Mouse (Mus musculus): ENCODE measurements around the gene Gch1. TPM values are rescaled to one million over a fixed set of nuclear protein-coding genes. Genes with fewer than 3 reads are reported as not detected.

Gene Gch1
- polyA plus RNA-seq, 1 experiment: 0.81 TPM

GRCm38 (mm10) chr14:47175136-47175535, 14.1 kb downstream of the Gch1 start:
- Histone ChIP-seq H3K27me3 (ENCODE audit: control insufficient read depth, insufficient read depth, low read length) (no peaks in the 10 kb centered on the region), H3K27ac (ENCODE audit: control insufficient read depth, insufficient read depth, low read depth, low read length) (no peak overlapping the region), H3K36me3 (ENCODE audit: control insufficient read depth, insufficient read depth, low read length) (no peaks in the 10 kb centered on the region), H3K4me3 (ENCODE audit: control insufficient read depth, low read depth, low read length) (no peak overlapping the region), H3K4me1 (ENCODE audit: control insufficient read depth, insufficient read depth, low read length) (no peaks in the 10 kb centered on the region)
- TF ChIP-seq CTCF (IDR thresholded peaks at IDR 0.05; ENCODE audit: control insufficient read depth, insufficient read depth, insufficient replicate concordance, low read depth, low read length) (no peak), POLR2A (IDR thresholded peaks at IDR 0.05; ENCODE audit: control insufficient read depth, low read depth, low read length) (no peak)

GRCm38 (mm10) chr14:47172073-47172472, 17.1 kb downstream of the Gch1 start:
- H3K27ac ChIP-seq (ENCODE audit: control insufficient read depth, insufficient read depth, low read depth, low read length): no peak overlapping the region
- no peaks in the 10 kb centered on the region for H3K36me3 ChIP-seq (ENCODE audit: control insufficient read depth, insufficient read depth, low read length)
- no peaks in the 10 kb centered on the region for H3K4me1 ChIP-seq (ENCODE audit: control insufficient read depth, insufficient read depth, low read length)
- H3K4me3 ChIP-seq (ENCODE audit: control insufficient read depth, low read depth, low read length): no peak overlapping the region
- no peaks in the 10 kb centered on the region for H3K27me3 ChIP-seq (ENCODE audit: control insufficient read depth, insufficient read depth, low read length)
- TF ChIP-seq CTCF (IDR thresholded peaks at IDR 0.05; ENCODE audit: control insufficient read depth, insufficient read depth, insufficient replicate concordance, low read depth, low read length): no peak
- no peak for TF ChIP-seq POLR2A (IDR thresholded peaks at IDR 0.05; ENCODE audit: control insufficient read depth, low read depth, low read length)

GRCm38 (mm10) chr14:47170499-47171109, 18.6 kb downstream of the Gch1 start:
- Histone ChIP-seq H3K27ac (ENCODE audit: control insufficient read depth, insufficient read depth, low read depth, low read length) (no peak overlapping the region), H3K4me1 (ENCODE audit: control insufficient read depth, insufficient read depth, low read length) (no peaks in the 10 kb centered on the region), H3K4me3 (ENCODE audit: control insufficient read depth, low read depth, low read length) (no peak overlapping the region), H3K36me3 (ENCODE audit: control insufficient read depth, insufficient read depth, low read length) (no peaks in the 10 kb centered on the region), H3K27me3 (ENCODE audit: control insufficient read depth, insufficient read depth, low read length) (no peaks in the 10 kb centered on the region)
- no peak for TF ChIP-seq POLR2A (IDR thresholded peaks at IDR 0.05; ENCODE audit: control insufficient read depth, low read depth, low read length)
- TF ChIP-seq CTCF (IDR thresholded peaks at IDR 0.05; ENCODE audit: control insufficient read depth, insufficient read depth, insufficient replicate concordance, low read depth, low read length): no peak

DNA sequence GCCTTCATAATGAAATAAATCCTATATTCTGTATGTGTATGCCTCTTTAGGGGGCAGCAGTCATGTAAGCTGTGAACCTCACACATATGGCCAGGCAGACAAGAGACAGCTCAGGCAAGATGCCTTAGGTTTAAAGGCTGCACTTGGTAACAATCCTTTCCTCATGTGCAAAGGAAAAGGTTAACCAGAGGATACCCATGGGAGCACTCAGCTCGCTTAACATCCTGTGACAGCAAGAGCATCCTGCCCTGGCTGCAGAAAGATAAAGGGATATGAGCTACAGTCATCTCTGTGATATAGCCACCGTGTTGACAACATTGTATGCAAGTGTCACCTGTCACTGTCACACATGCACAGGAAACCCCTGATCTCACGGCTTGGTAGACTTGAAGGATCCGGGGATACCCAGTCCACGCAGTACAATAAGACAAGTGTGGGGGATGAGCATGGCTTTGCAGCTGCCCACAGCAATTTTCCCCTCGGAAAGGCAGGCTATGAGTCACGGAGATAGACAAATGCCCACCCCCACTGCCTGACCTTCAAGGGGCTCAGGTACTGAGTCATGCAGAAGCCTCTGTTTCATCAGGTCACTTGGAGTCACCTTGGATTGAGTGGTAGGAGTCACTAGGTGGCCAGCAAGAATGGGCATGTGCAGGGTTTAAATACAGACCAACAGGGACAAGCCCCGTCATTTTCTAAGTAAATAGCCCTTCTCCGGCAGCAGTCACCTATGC, 19.4 kb downstream of the Gch1 start:
- no peak overlapping the region for H3K27ac ChIP-seq (ENCODE audit: control insufficient read depth, insufficient read depth, low read depth, low read length)
- TF ChIP-seq POLR2A (IDR thresholded peaks at IDR 0.05; ENCODE audit: control insufficient read depth, low read depth, low read length) (no peak), CTCF (IDR thresholded peaks at IDR 0.05; ENCODE audit: control insufficient read depth, insufficient read depth, insufficient replicate concordance, low read depth, low read length) (no peak)
- no peaks in the 10 kb centered on the region for H3K36me3 ChIP-seq (ENCODE audit: control insufficient read depth, insufficient read depth, low read length)

DNA sequence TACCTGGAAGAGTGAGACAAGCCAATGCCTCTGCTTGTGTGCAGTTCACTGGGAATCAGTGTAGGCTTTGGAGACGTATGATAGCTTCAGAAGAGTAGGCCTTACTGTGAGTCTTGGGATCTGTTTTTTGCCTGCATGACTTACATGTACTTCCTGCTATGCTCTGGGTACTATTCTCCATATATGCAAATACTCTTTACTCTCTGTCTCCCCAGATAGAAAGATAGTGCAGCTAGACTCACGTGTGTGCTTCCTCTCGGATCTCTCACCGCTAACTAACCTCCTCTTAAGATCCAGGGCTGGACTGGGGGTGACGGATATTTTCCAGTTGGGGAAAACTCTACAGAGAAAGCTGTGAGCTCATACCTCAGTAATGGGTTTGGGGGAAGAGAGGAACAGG, 23.5 kb downstream of the Gch1 start:
- Histone ChIP-seq H3K27me3 (ENCODE audit: control insufficient read depth, insufficient read depth, low read length) (no peaks in the 10 kb centered on the region), H3K4me3 (ENCODE audit: control insufficient read depth, low read depth, low read length) (no peak overlapping the region)
- TF ChIP-seq POLR2A (IDR thresholded peaks at IDR 0.05; ENCODE audit: control insufficient read depth, low read depth, low read length) (no peak), CTCF (IDR thresholded peaks at IDR 0.05; ENCODE audit: control insufficient read depth, insufficient read depth, insufficient replicate concordance, low read depth, low read length) (no peak)

More for the DNA sequence above, 19.4 kb downstream of the Gch1 start:
- Histone ChIP-seq H3K4me1 (ENCODE audit: control insufficient read depth, insufficient read depth, low read length) (no peaks in the 10 kb centered on the region), H3K27me3 (ENCODE audit: control insufficient read depth, insufficient read depth, low read length) (no peaks in the 10 kb centered on the region), H3K4me3 (ENCODE audit: control insufficient read depth, low read depth, low read length) (no peak overlapping the region)

DNA sequence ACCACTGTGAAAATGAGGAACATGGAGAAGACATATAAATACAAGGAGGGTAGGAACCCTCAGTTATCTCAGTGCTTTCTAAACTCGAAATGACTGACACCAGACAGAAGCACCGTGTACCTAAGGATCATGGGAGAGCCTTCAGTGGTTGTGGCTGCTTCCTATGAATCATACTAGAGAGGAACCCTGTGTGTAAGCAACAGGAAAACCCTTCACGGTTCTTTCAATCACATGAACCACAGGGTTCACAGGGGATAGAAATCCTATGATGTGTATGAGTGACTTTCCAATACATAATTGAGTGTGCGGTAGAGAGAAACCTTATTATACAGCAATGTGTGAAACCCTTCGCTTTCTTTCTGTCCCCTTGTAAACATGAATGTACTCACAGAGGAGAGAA, 24.1 kb downstream of the Gch1 start:
- Histone ChIP-seq H3K4me3 (ENCODE audit: control insufficient read depth, low read depth, low read length) (no peak overlapping the region), H3K36me3 (ENCODE audit: control insufficient read depth, insufficient read depth, low read length) (no peaks in the 10 kb centered on the region), H3K27me3 (ENCODE audit: control insufficient read depth, insufficient read depth, low read length) (no peaks in the 10 kb centered on the region), H3K4me1 (ENCODE audit: control insufficient read depth, insufficient read depth, low read length) (no peaks in the 10 kb centered on the region), H3K27ac (ENCODE audit: control insufficient read depth, insufficient read depth, low read depth, low read length) (no peak overlapping the region)
- no peak for TF ChIP-seq POLR2A (IDR thresholded peaks at IDR 0.05; ENCODE audit: control insufficient read depth, low read depth, low read length)
- no peak for TF ChIP-seq CTCF (IDR thresholded peaks at IDR 0.05; ENCODE audit: control insufficient read depth, insufficient read depth, insufficient replicate concordance, low read depth, low read length)

More for the DNA sequence above, 23.5 kb downstream of the Gch1 start:
- Histone ChIP-seq H3K27ac (ENCODE audit: control insufficient read depth, insufficient read depth, low read depth, low read length) (no peak overlapping the region), H3K4me1 (ENCODE audit: control insufficient read depth, insufficient read depth, low read length) (no peaks in the 10 kb centered on the region), H3K36me3 (ENCODE audit: control insufficient read depth, insufficient read depth, low read length) (no peaks in the 10 kb centered on the region)

DNA sequence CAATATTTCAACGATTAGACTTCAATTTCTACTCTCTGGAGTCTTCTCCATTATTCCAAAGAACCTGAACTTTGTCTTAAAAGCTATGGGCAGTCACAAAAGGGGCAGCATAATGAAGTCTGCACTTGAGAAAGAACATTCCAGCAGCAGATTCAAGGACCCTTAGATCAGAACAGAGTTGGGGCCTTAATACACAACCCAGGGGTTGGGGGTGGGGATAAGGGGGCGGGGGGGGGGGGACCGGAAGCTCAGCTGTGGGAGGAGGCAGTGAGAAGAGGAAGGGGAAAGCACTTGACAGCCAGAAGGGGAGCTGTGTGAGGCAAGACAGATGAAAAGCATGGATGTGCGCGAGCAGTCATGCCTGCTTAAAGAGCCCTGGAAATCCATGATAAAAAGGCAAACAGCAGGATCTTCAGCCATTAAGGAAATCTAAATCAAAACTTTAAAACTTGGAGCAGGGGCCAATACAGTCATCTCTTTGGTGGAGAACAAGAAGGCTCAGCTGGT, 27.2 kb downstream of the Gch1 start:
- no peak for TF ChIP-seq POLR2A (IDR thresholded peaks at IDR 0.05; ENCODE audit: control insufficient read depth, low read depth, low read length)
- TF ChIP-seq CTCF (IDR thresholded peaks at IDR 0.05; ENCODE audit: control insufficient read depth, insufficient read depth, insufficient replicate concordance, low read depth, low read length): no peak
- H3K4me3 ChIP-seq (ENCODE audit: control insufficient read depth, low read depth, low read length): no peak overlapping the region
- H3K4me1 ChIP-seq (ENCODE audit: control insufficient read depth, insufficient read depth, low read length): no peaks in the 10 kb centered on the region
- H3K36me3 ChIP-seq (ENCODE audit: control insufficient read depth, insufficient read depth, low read length): no peaks in the 10 kb centered on the region
- no peaks in the 10 kb centered on the region for H3K27me3 ChIP-seq (ENCODE audit: control insufficient read depth, insufficient read depth, low read length)
- no peak overlapping the region for H3K27ac ChIP-seq (ENCODE audit: control insufficient read depth, insufficient read depth, low read depth, low read length)
